Mouse (Mus musculus) CH12.LX (cell line): ENCODE data around the gene Mlec. TPM values are rescaled to one million over a fixed set of nuclear protein-coding genes. Genes with fewer than 3 reads are reported as not detected.

Source experiments
- DNase-seq: peaks from one replicate; pipeline ENCODE4 v3.0.0-alpha.2; 2013; ENCODE audit errors: extremely low read depth
- H3K27ac ChIP-seq: 2 replicates; pipeline ENCODE4 v1.5.1; 2012; ENCODE audit warnings: low read depth, mild to moderate bottlenecking, control low read depth, moderate library complexity; ENCODE audit not compliant: insufficient read depth
- H3K27me3 ChIP-seq: replicated peaks from 2 replicates; pipeline ENCODE3; 2012; ENCODE audit warnings: inconsistent platforms
- H3K36me3 ChIP-seq, 2 experiments: replicated peaks in 1 of 2; 2 replicates each; pipeline versions ENCODE3 to v1.6.1; 2012; ENCODE audit warnings: inconsistent platforms in 1 of 2, low read length in 1 of 2, mild to moderate bottlenecking in 1 of 2, mixed read lengths in 1 of 2, moderate library complexity in 1 of 2; ENCODE audit not compliant: control insufficient read depth in 1 of 2, insufficient read depth in 1 of 2
- H3K4me1 ChIP-seq, 2 experiments: 2 replicates each; pipeline ENCODE4 v1.6.1; 2012; ENCODE audit warnings: inconsistent platforms in 1 of 2, moderate library complexity in 1 of 2; ENCODE audit not compliant: insufficient read depth in 2 of 2, control insufficient read depth in 1 of 2
- H3K4me2 ChIP-seq: 2 replicates; pipeline ENCODE4 v1.6.1; 2012; ENCODE audit warnings: low read depth, mild to moderate bottlenecking, control low read depth; ENCODE audit not compliant: poor library complexity, insufficient read depth, severe bottlenecking
- H3K4me3 ChIP-seq, 3 experiments: fragments of 150-350 bp in 1 of 3; sonication (generic) in 1 of 3; replicated peaks in 1 of 3; 2 replicates each; pipeline versions ENCODE3 to v1.5.1; 2011 to 2012; ENCODE audit warnings: low read depth in 2 of 3, low read length in 2 of 3, mild to moderate bottlenecking in 2 of 3, moderate library complexity in 2 of 3, control low read depth in 1 of 3, improper control_type of control experiment in 1 of 3, inconsistent platforms in 1 of 3, mixed read lengths in 1 of 3; ENCODE audit not compliant: poor library complexity in 1 of 3
- H3K79me2 ChIP-seq: replicated peaks from 2 replicates; pipeline ENCODE4 v1.6.1; 2012; ENCODE audit warnings: mild to moderate bottlenecking, moderate library complexity; ENCODE audit not compliant: control insufficient read depth, poor library complexity, insufficient read depth, severe bottlenecking; ENCODE audit errors: extremely low read depth
- H3K9ac ChIP-seq: 2 replicates; pipeline ENCODE4 v1.6.1; 2012; ENCODE audit warnings: low read depth, mild to moderate bottlenecking, control low read depth, moderate library complexity; ENCODE audit not compliant: insufficient read depth
- H3K9me3 ChIP-seq: replicated peaks from 2 replicates; pipeline ENCODE3; 2012; ENCODE audit warnings: low read length, inconsistent platforms, mixed read lengths
- BHLHE40 ChIP-seq: IDR thresholded peaks from 2 replicates; pipeline ENCODE4 v1.6.1; 2011; ENCODE audit warnings: mild to moderate bottlenecking, low read depth, low read length, improper control_type of control experiment
- CHD1 ChIP-seq: IDR thresholded peaks from 2 replicates; pipeline ENCODE4 v1.6.1; 2012; ENCODE audit warnings: low read depth, low read length, improper control_type of control experiment, inconsistent platforms
- CTCF ChIP-seq, 2 experiments: IDR thresholded peaks in 1 of 2; conservative IDR thresholded peaks in 1 of 2; 2 replicates each; pipeline ENCODE4 v1.5.1; 2011 to 2012; ENCODE audit warnings: low read depth in 2 of 2, low read length in 2 of 2, improper control_type of control experiment in 1 of 2, inconsistent platforms in 1 of 2, mild to moderate bottlenecking in 1 of 2, moderate library complexity in 1 of 2
- EP300 ChIP-seq: IDR thresholded peaks from 2 replicates; pipeline ENCODE4 v1.6.1; 2011; ENCODE audit warnings: low read length, improper control_type of control experiment
- ETS1 ChIP-seq: conservative IDR thresholded peaks from 2 replicates; pipeline ENCODE4 v1.6.1; 2012; ENCODE audit warnings: low read depth, mild to moderate bottlenecking, inconsistent platforms, low read length, improper control_type of control experiment, moderate library complexity
- GABPA ChIP-seq: IDR thresholded peaks from 2 replicates; pipeline ENCODE4 v1.6.1; 2012; ENCODE audit warnings: low read depth, low read length, improper control_type of control experiment, inconsistent platforms; ENCODE audit not compliant: insufficient replicate concordance
- HCFC1 ChIP-seq: IDR thresholded peaks from 2 replicates; pipeline ENCODE4 v1.6.1; 2012; ENCODE audit warnings: low read depth, mild to moderate bottlenecking, inconsistent platforms, low read length, improper control_type of control experiment
- IRF4 ChIP-seq: IDR thresholded peaks from 2 replicates; pipeline ENCODE4 v1.6.1; 2014; ENCODE audit warnings: low read depth, mild to moderate bottlenecking, inconsistent platforms, low read length, improper control_type of control experiment
- JUN ChIP-seq: IDR thresholded peaks from 2 replicates; pipeline ENCODE4 v1.6.1; 2011; ENCODE audit warnings: low read depth, mild to moderate bottlenecking, low read length, improper control_type of control experiment, moderate library complexity; ENCODE audit not compliant: insufficient read depth
- JUND ChIP-seq: conservative IDR thresholded peaks from 2 replicates; pipeline ENCODE4 v1.6.1; 2011; ENCODE audit warnings: low read depth, low read length, improper control_type of control experiment
- MAFK ChIP-seq: IDR thresholded peaks from 2 replicates; pipeline ENCODE4 v1.6.1; 2011; ENCODE audit warnings: low read length, improper control_type of control experiment; ENCODE audit not compliant: insufficient replicate concordance
- MAX ChIP-seq: IDR thresholded peaks from 2 replicates; pipeline ENCODE4 v1.6.1; 2011; ENCODE audit warnings: low read length, improper control_type of control experiment
- MAZ ChIP-seq: IDR thresholded peaks from 2 replicates; pipeline ENCODE4 v1.6.1; 2012; ENCODE audit warnings: low read depth, mild to moderate bottlenecking, inconsistent platforms, low read length, improper control_type of control experiment, moderate library complexity
- MEF2A ChIP-seq: IDR thresholded peaks from 2 replicates; pipeline ENCODE4 v1.6.1; 2014; ENCODE audit warnings: low read depth, mild to moderate bottlenecking, inconsistent platforms, low read length, improper control_type of control experiment, borderline replicate concordance
- POLR2A ChIP-seq: IDR thresholded peaks from 2 replicates; pipeline ENCODE4 v1.6.1; 2011; ENCODE audit warnings: low read depth, mild to moderate bottlenecking, improper control_type of control experiment, low read length
- POLR2AphosphoS2 ChIP-seq: IDR thresholded peaks from 2 replicates; pipeline ENCODE4 v1.6.1; 2011; ENCODE audit warnings: low read depth, low read length, improper control_type of control experiment
- RAD21 ChIP-seq: IDR thresholded peaks from 2 replicates; pipeline ENCODE4 v1.6.1; 2011; ENCODE audit warnings: low read depth, mild to moderate bottlenecking, low read length, improper control_type of control experiment, moderate library complexity
- SMC3 ChIP-seq: IDR thresholded peaks from 2 replicates; pipeline ENCODE4 v1.6.1; 2011; ENCODE audit warnings: low read depth, low read length, improper control_type of control experiment
- USF1 ChIP-seq: IDR thresholded peaks from 2 replicates; pipeline ENCODE4 v1.6.1; 2014; ENCODE audit warnings: low read depth, mild to moderate bottlenecking, inconsistent platforms, low read length, improper control_type of control experiment
- USF2 ChIP-seq: conservative IDR thresholded peaks from 2 replicates; pipeline ENCODE4 v1.6.1; 2011; ENCODE audit warnings: low read depth, low read length, improper control_type of control experiment
- ZC3H11A ChIP-seq: IDR thresholded peaks from 2 replicates; pipeline ENCODE4 v1.6.1; 2012; ENCODE audit warnings: low read depth, mild to moderate bottlenecking, inconsistent platforms, low read length, improper control_type of control experiment
- ZKSCAN1 ChIP-seq: IDR thresholded peaks from 2 replicates; pipeline ENCODE4 v1.6.1; 2012; ENCODE audit warnings: low read depth, inconsistent platforms, low read length, improper control_type of control experiment, borderline replicate concordance
- dilution Hi-C: fragments of 300-500 bp; cut with MboI; formaldehyde crosslinking; loops from 2 replicates; pipeline ENCODE4 v1.14.3; 2020; ENCODE audit warnings: low sequenced_read_pairs; ENCODE audit not compliant: extremely low pct_unique_long_range_greater_than_20kb, extremely low pct_ligation_motif_present
- in situ Hi-C: fragments of 300-500 bp; cut with MboI; formaldehyde crosslinking; loops from 3 replicates; pipeline ENCODE4 v1.14.3; 2019; ENCODE audit warnings: low sequenced_read_pairs, low pct_ligation_motif_present, low pct_unique_long_range_greater_than_20kb, mixed read lengths
- polyA plus RNA-seq: library from polyadenylated mRNA; unstranded; fragments of >175 nt; gene quantifications from 2 replicates; pipeline ENCODE4 v1.2.1, GENCODE M21; 2012; ENCODE audit warnings: low read depth; ENCODE audit not compliant: insufficient read length
- total RNA-seq, 2 experiments: library from RNA; depleted of rRNA; stranded (reverse); fragments of 300-350 nt in 1 of 2; fragments of >200 nt in 1 of 2; gene quantifications; 2 replicates each; pipeline ENCODE4 v1.2.3; 2012 to 2014

Gene Mlec
- total and polyA plus RNA-seq, 3 experiments: 101 to 143 (median 128) TPM

DNA sequence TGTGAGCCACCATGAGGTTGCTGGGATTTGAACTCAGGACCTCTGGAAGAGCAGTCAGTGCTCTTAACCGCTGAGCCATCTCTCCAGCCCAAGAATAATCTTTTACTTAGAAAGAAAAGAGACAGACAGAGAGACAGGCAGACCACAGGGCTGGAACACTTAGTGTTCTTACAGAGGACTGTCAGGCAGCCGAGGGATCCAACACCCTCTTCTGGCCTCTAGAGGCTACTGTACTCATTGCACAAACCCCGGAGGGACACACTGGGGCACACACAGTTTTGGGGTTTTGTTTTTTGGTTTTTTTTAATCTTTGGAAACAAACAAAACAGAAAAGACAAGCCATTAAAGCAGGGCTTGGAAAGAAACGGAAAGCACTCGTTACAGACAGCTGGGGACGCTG lies 28.7 kb downstream of the Mlec start:
- H3K4me1 ChIP-seq: peaks cover 10 to 62% of the 10 kb centered on the region in 2 experiments
- H3K9me3 ChIP-seq: no peaks in the 10 kb centered on the region
- dilution Hi-C loops (no loop called here), in situ Hi-C loops (loop anchor here (5.0 kb wide), 2 partner anchors 38 to 108 kb away; partner anchors contain the start of gene Pop5)
- TF ChIP-seq CTCF (conservative IDR thresholded peaks at IDR 0.05 in 1 of 2, IDR thresholded peaks at IDR 0.05 in 1 of 2; ENCODE audit: low read depth in 2 of 2, low read length in 2 of 2) (peak in 1 of 2 experiments; percentile 28; a peak in 2 of 4 replicates), MAZ (no peak)
- H3K27me3 ChIP-seq: no peaks in the 10 kb centered on the region
- H3K9ac ChIP-seq: no peak overlapping the region
- H3K4me3 ChIP-seq: no peak overlapping the region
- no peak overlapping the region for H3K4me2 ChIP-seq
- DNase-seq: no peak
- H3K79me2 ChIP-seq: peaks cover 19% of the 10 kb centered on the region; the same call in 1 of the 2 replicates
- H3K36me3 ChIP-seq: peaks cover 47 to 66% of the 10 kb centered on the region in 2 experiments
- H3K27ac ChIP-seq: no peak overlapping the region

DNA sequence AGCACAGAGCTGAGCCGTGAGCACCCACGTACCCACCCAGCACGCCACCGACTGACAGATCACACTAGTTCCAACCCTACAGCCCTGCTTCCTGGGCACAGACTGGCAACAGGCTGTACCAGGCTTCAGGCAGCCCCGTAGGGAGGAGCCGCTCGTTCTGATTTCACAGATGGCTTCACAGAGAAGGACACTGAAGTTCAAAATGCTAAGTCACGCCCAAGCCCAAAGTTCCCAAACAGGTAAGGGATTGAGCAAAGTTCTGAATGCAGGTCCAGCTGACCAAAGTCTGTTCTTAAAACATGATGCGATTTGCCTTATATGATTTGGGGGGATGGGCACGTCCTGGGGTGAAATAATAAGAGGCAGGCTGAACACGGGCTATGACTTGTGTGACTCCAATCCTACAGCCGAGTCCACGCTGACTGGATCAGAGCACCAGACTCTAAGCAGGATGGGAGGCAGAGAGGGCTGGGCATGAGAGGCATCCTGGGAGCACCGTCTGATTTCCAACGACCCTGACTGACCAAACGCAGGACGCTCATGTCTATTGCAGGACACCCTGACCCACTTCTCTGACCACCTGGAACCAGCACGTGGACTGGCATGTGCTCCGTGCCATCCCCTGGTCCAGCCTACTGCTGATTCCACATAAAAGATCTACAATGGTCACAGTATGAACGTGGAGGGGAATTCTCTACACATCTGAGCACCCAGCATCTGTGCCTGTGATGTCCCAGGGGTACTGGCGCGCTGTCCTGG lies 30.4 kb downstream of the Mlec start:
- Histone ChIP-seq H3K36me3 (peaks cover 54 to 78% of the 10 kb centered on the region in 2 experiments), H3K27me3 (no peaks in the 10 kb centered on the region), H3K4me1 (peaks cover 7 to 49% of the 10 kb centered on the region in 2 experiments), H3K9ac (no peak overlapping the region), H3K9me3 (no peaks in the 10 kb centered on the region), H3K4me3 (no peak overlapping the region), H3K79me2 (peaks cover 5% of the 10 kb centered on the region; the same call in 1 of the 2 replicates), H3K4me2 (no peak overlapping the region), H3K27ac (no peak overlapping the region)
- no peak for DNase-seq
- dilution Hi-C loops (no loop called here), in situ Hi-C loops (loop anchor here (5.0 kb wide), 2 partner anchors 40 to 110 kb away; partner anchors contain the start of gene Pop5)
- TF ChIP-seq EP300 (no peak), CTCF (conservative IDR thresholded peaks at IDR 0.05 in 1 of 2, IDR thresholded peaks at IDR 0.05 in 1 of 2; ENCODE audit: low read depth in 2 of 2, low read length in 2 of 2) (no peak), ZC3H11A (no peak), HCFC1 (no peak), POLR2AphosphoS2 (no peak)

DNA sequence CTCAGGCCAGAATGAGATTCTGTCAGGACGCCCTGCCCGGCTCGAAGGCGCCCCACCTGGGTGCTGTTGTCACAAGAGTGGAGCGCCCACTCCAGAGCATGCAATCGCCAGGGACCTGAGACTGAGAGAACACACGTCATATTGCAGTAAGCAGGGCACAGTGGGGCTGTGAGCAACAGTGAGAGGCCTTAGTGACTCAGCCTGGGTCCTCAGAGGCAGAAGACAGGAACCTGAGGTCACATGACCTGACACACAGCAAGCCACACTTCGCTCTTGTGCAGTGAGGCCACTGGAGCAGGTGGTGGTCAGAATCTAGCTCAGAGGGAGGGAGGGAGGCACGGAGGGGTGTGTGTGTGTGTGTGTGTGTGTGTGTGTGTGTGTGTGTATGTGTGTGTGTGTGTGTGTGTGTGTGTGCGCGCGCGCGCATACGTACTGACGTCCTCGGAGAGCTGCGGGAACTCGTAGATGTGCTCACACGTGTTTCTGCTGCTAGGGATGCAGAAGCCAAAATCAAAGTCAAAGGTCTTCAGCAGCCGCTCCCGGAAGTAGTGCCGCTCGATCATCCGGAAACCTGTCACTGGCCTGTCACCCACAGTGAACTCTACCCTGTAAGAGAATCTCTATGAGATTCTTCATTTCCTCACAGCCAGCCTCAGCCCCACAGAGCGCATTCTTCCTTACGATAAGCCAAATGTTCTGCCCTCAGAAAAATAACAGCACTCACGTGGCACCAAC lies 31.2 kb downstream of the Mlec start:
- no peak overlapping the region for H3K4me2 ChIP-seq
- H3K4me1 ChIP-seq: peaks cover 7 to 43% of the 10 kb centered on the region in 2 experiments
- 0 out of 2 replicates have a peak overlapping the region, but pooled peaks have one; percentile 14 for H3K27ac ChIP-seq
- dilution Hi-C loops (no loop called here), in situ Hi-C loops (loop anchor here (5.0 kb wide), 2 partner anchors 41 to 111 kb away; partner anchors contain the start of gene Pop5)
- H3K27me3 ChIP-seq: no peaks in the 10 kb centered on the region
- peaks cover 54 to 82% of the 10 kb centered on the region in 2 experiments for H3K36me3 ChIP-seq
- H3K79me2 ChIP-seq: peaks cover 1% of the 10 kb centered on the region; the same call in 1 of the 2 replicates
- DNase-seq: peak; percentile 60
- no peaks in the 10 kb centered on the region for H3K9me3 ChIP-seq
- H3K9ac ChIP-seq: no peak overlapping the region
- no peak overlapping the region for H3K4me3 ChIP-seq
- TF ChIP-seq IRF4 (no peak), MEF2A (no peak), SMC3 (no peak), RAD21 (no peak), MAFK (no peak), BHLHE40 (peak; percentile 70), USF2 (peak; percentile 47), USF1 (peak; percentile 63), POLR2A (no peak), CHD1 (no peak), GABPA (no peak), JUN (no peak), HCFC1 (no peak), ETS1 (0 out of 2 replicates have a peak, but pooled peaks have one; percentile 7), ZKSCAN1 (no peak), MAX (peak; percentile 39; the same call in 1 of the 2 replicates), JUND (no peak)
